Mouse (Mus musculus): Measurements from ENCODE around the gene Slc16a7. TPM values are rescaled to one million over a fixed set of nuclear protein-coding genes. Genes with fewer than 3 reads are reported as not detected.

Slc16a7 gene
- polyA plus RNA-seq, 1 experiment from 2014 or later = 10.1 TPM

DNA sequence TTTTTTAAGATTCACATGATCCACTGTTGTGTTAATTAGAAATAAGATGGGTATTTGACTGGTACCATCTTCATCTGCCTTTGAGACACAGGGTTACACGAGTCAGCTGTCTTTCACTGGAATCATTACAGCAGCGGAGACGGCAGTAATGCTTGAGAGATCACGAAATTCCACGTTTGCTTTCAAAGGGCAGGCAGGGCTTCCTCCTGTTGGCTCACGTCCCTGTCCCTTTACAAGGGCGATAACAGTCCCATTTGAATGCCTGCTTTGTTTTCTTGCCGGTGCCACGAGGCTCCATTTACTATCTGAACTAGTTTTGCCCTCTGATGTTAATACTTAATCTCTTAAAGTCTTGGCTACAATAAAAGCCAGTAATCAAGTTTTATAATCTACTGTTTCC lies 123.4 kb downstream of the Slc16a7 start:
- Histone ChIP-seq H3K27ac (no peak overlapping the region), H3K4me1 (no peaks in the 10 kb centered on the region), H3K4me2 (no peak overlapping the region), H3K36me3 (no peaks in the 10 kb centered on the region), H3K9me3 (no peaks in the 10 kb centered on the region), H3K27me3 (replicated peaks) (no peaks in the 10 kb centered on the region), H3K9ac (no peak overlapping the region), H3K4me3 (replicated peaks) (no peak overlapping the region)
- WGBS = 45% methylated on average over 9 of the region's 9 CpGs
- no peak for ATAC-seq (ENCODE audit: insufficient read depth, low FRiP score, low read depth)

DNA sequence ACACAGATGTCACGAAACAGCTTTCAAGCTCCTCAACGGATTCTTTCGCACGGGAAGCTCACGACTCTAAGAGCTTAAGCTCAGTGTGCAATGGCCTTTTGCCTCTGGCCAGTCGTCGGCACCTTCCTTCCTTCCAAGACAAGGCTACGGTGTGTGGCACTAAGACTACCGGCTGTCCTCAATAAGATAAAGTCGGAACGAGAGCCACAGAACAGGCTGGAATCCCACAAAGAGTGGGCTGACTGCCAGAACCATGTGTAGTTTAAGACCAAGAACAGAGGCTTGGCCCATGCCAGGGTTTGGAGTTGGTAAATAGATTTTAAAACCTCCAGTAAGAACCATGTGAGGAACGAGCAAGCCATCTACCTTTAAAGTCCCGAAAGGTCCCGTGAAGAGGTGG lies 123.8 kb downstream of the Slc16a7 start:
- Histone ChIP-seq H3K27me3 (replicated peaks) (no peaks in the 10 kb centered on the region), H3K9me3 (no peaks in the 10 kb centered on the region), H3K4me2 (no peak overlapping the region), H3K9ac (no peak overlapping the region), H3K4me1 (no peaks in the 10 kb centered on the region), H3K27ac (no peak overlapping the region), H3K4me3 (replicated peaks) (no peak overlapping the region), H3K36me3 (no peaks in the 10 kb centered on the region)
- ATAC-seq (ENCODE audit: insufficient read depth, low FRiP score, low read depth) = no peak
- 76% methylated on average over 14 of the region's 14 CpGs for WGBS

DNA sequence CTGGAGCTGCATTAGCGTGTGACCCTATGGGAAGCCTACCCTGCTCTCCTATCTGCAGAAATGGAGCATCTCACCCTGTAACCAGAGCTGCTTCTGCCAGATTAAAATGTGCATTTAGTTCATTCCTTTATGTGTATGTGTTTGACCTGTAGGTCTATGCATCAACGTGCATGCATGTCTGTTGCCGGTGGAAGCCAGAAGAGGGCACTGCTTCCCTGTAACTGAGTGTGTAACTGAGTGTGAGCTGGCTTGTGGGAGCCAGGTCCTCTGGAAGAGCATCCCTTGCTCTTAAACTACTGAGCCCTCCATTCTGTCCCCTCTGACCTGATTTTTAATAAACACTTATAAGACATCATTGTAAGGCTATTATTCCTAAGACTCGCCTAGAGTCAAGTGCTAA lies 124.3 kb downstream of the Slc16a7 start:
- Histone ChIP-seq H3K9ac (no peak overlapping the region), H3K4me1 (no peaks in the 10 kb centered on the region), H3K27me3 (replicated peaks) (no peaks in the 10 kb centered on the region), H3K9me3 (no peaks in the 10 kb centered on the region), H3K4me2 (no peak overlapping the region), H3K36me3 (no peaks in the 10 kb centered on the region), H3K4me3 (replicated peaks) (no peak overlapping the region), H3K27ac (no peak overlapping the region)
- 56% methylated on average over 4 of the region's 4 CpGs for WGBS
- ATAC-seq (ENCODE audit: insufficient read depth, low FRiP score, low read depth) = no peak

DNA sequence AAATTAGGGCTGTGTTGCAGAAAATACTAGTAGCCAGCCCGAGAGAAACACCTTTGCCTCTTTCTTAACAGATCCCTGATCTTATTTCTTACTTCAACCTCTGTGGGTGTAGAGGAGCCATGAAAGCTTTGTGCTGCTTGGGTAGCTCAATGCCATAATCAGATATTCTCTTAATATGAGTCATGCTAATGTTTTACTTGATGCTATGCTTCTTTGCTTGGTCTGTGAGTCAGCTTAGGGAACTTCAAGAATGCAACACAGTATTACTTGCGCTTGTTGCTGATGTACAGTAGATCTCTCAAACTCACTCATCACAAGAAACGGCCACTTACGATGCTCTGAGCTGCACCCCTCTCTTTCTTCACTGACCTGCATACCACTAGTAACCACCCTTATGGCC lies 133.4 kb downstream of the Slc16a7 start:
- Histone ChIP-seq H3K4me3 (replicated peaks) (no peak overlapping the region), H3K27ac (no peak overlapping the region), H3K27me3 (replicated peaks) (no peaks in the 10 kb centered on the region), H3K4me2 (no peak overlapping the region), H3K9me3 (no peaks in the 10 kb centered on the region), H3K4me1 (no peaks in the 10 kb centered on the region), H3K36me3 (no peaks in the 10 kb centered on the region), H3K9ac (no peak overlapping the region)
- 91% methylated on average over 4 of the region's 4 CpGs for WGBS
- no peak for ATAC-seq (ENCODE audit: insufficient read depth, low FRiP score, low read depth)

DNA sequence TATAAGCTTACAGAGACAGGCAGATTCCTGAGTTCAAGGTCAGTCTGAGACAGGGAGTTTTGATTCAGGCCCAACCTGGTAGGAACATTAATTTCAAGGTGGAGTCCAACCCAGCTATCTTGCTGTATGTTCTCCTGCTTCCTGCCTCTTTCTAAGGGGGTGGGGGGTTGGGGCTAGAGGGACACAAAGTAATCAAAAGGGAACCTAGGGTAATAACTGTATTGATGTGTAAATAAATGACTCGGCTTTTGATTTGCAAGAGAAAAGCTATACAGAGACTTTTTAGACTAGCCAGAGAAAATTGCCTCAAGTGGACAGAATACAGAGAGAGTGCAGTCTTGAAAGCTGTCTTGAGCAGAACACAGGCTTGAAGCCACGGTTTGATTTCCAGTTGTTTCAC lies 174.7 kb downstream of the Slc16a7 start:
- H3K4me3 ChIP-seq (replicated peaks) = no peak overlapping the region
- no peak overlapping the region for H3K9ac ChIP-seq
- H3K27ac ChIP-seq = no peak overlapping the region
- H3K27me3 ChIP-seq (replicated peaks) = no peaks in the 10 kb centered on the region
- H3K36me3 ChIP-seq = no peaks in the 10 kb centered on the region
- no peak for ATAC-seq (ENCODE audit: insufficient read depth, low FRiP score, low read depth)
- H3K4me2 ChIP-seq = no peak overlapping the region
- no peaks in the 10 kb centered on the region for H3K9me3 ChIP-seq
- 65% methylated on average over 2 of the region's 2 CpGs for WGBS
- no peaks in the 10 kb centered on the region for H3K4me1 ChIP-seq

DNA sequence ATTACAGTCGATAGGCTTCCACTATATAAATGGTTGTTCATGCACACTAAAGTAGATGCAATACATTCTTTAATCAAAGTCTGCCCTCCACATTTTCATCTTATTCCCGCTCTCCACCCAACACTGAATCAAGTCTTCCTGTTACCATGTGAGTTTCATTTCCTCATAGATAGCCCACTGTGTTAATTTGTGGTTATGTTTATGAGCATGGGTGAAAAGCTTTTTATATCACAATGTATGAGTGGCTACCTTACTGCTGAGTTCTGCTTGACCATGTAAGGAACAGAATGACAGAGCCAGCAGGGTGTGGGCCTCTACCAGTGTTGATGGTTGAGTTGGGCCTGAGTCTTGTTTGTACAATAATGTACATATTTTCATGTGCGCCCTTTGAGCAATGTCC lies 175.5 kb downstream of the Slc16a7 start:
- no peaks in the 10 kb centered on the region for H3K9me3 ChIP-seq
- H3K4me1 ChIP-seq = no peaks in the 10 kb centered on the region
- no peak overlapping the region for H3K4me3 ChIP-seq (replicated peaks)
- no peak for ATAC-seq (ENCODE audit: insufficient read depth, low FRiP score, low read depth)
- no peaks in the 10 kb centered on the region for H3K36me3 ChIP-seq
- 90% methylated on average over 3 of the region's 3 CpGs for WGBS
- no peaks in the 10 kb centered on the region for H3K27me3 ChIP-seq (replicated peaks)
- H3K4me2 ChIP-seq = no peak overlapping the region
- H3K27ac ChIP-seq = no peak overlapping the region
- H3K9ac ChIP-seq = no peak overlapping the region

DNA sequence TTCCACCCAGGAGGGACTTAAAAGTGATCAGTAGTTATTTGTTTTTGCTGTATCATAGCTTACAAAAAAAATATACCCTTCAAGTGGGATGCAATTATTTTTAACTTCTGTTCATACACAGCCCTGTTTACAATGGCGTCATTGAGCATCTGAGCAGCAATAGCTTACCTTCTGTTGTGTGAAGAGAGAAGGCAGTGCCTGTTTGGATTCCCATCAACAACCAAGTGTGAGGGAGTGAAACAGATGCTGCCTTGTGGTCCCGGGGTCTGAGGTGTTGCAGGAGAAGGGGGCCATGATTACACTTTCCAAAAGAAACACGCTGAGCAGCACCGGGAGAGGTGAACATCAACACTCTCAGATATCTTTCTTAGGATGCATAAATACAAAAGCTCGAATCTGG lies 201.7 kb downstream of the Slc16a7 start:
- Histone ChIP-seq H3K27ac (no peak overlapping the region), H3K4me2 (no peak overlapping the region), H3K4me1 (no peaks in the 10 kb centered on the region), H3K4me3 (replicated peaks) (no peak overlapping the region), H3K36me3 (no peaks in the 10 kb centered on the region), H3K9ac (no peak overlapping the region), H3K27me3 (replicated peaks) (no peaks in the 10 kb centered on the region), H3K9me3 (no peaks in the 10 kb centered on the region)
- 48% methylated on average over 5 of the region's 5 CpGs for WGBS
- ATAC-seq (ENCODE audit: insufficient read depth, low FRiP score, low read depth) = no peak

DNA sequence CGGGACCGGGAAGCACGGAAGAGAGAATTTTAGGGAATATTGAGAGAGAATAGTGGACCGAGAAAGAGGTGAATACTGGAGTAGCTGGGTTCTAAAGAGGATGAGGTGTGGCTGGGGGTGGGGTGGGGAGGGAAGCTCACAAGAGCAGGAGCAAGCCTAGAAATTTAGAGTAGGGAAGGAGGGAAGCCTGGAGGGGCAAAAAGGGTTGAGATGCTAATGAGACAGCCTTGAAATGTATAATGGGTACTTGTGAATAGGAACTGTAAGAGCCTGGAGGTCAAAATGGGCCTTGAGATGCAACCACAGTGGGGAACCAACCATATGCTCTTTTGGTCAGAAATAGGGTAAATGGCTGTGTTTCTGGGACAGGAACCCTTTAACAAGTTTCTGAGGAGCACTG lies 203.9 kb downstream of the Slc16a7 start:
- Histone ChIP-seq H3K36me3 (no peaks in the 10 kb centered on the region), H3K27me3 (replicated peaks) (no peaks in the 10 kb centered on the region), H3K4me1 (no peaks in the 10 kb centered on the region), H3K4me2 (no peak overlapping the region), H3K4me3 (replicated peaks) (no peak overlapping the region), H3K9me3 (no peaks in the 10 kb centered on the region), H3K27ac (no peak overlapping the region), H3K9ac (no peak overlapping the region)
- WGBS = 90% methylated on average over 4 of the region's 4 CpGs
- ATAC-seq (ENCODE audit: insufficient read depth, low FRiP score, low read depth) = no peak

DNA sequence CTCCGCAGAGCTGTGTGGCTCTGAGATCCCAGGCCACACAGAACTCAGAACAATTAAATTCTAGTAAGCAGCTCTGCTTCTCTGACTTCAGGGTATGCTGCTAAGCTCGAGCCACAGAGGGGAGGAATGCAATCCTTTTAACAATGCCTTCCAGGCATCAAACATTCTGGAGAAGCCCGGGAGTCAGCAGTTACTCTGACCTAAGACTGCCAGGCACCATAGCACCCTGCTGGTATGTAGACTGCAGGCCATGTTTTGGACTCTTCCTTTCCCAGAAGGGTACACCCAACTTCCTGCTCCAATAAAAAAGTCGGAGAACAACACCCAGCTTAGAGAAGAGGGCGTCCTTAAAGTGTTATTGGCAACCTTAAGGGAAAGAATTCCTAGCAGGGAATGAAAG lies 205.1 kb downstream of the Slc16a7 start:
- WGBS = 55% methylated on average over 5 of the region's 5 CpGs

DNA sequence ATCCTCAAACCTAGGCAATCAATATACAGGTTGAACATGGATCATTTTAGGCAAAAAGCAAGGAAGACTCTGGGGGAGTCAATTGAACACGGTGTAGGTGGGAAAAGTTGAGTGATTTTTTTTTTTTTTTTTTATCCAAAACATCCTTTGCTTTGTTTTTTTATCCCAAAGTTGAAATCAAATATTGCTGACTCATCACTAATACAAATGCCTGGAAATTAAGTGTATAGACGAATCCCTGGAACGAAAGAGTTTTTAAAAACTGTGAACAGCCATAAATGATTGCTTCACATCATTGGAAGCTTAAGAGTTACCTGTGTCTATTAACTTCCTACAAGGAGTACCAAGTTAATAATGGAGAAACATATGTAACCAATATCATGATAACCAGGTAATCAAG lies 206.7 kb downstream of the Slc16a7 start:
- H3K4me3 ChIP-seq (replicated peaks) = no peak overlapping the region
- H3K27ac ChIP-seq = no peak overlapping the region
- no peaks in the 10 kb centered on the region for H3K27me3 ChIP-seq (replicated peaks)
- H3K9ac ChIP-seq = no peak overlapping the region
- no peaks in the 10 kb centered on the region for H3K4me1 ChIP-seq
- no peak for ATAC-seq (ENCODE audit: insufficient read depth, low FRiP score, low read depth)
- H3K36me3 ChIP-seq = no peaks in the 10 kb centered on the region
- H3K4me2 ChIP-seq = no peak overlapping the region
- WGBS = 90% methylated on average over 3 of the region's 3 CpGs
- no peaks in the 10 kb centered on the region for H3K9me3 ChIP-seq

More for the DNA sequence above, 205.1 kb downstream of the Slc16a7 start:
- H3K4me3 ChIP-seq (replicated peaks) = no peak overlapping the region
- H3K9me3 ChIP-seq = no peaks in the 10 kb centered on the region
- H3K27ac ChIP-seq = no peak overlapping the region
- ATAC-seq (ENCODE audit: insufficient read depth, low FRiP score, low read depth) = no peak
- no peak overlapping the region for H3K4me2 ChIP-seq
- H3K9ac ChIP-seq = no peak overlapping the region
- H3K27me3 ChIP-seq (replicated peaks) = no peaks in the 10 kb centered on the region
- no peaks in the 10 kb centered on the region for H3K4me1 ChIP-seq
- H3K36me3 ChIP-seq = no peaks in the 10 kb centered on the region

DNA sequence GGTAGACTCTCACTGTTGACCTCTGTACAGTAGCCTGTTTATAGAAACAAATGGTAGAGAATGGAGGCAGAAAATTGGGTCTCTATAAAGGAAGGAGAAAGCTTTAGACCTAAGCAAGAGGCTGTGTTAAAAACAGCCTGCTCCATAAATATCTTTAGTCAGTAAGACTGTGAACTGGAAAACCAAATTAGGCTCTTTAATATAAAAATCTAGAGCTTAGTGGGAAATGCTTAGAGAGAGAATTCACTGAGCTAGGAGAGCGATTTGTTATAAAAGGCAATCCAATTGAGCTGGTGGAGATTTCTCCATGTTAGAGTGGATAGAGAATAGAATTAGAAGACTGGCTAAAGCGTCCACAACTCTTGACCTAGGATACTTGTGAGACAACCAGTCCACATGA lies 211.5 kb downstream of the Slc16a7 start:
- Histone ChIP-seq H3K36me3 (no peaks in the 10 kb centered on the region), H3K4me2 (no peak overlapping the region), H3K9me3 (no peaks in the 10 kb centered on the region), H3K4me3 (replicated peaks) (no peak overlapping the region), H3K27me3 (replicated peaks) (no peaks in the 10 kb centered on the region), H3K4me1 (no peaks in the 10 kb centered on the region), H3K9ac (no peak overlapping the region), H3K27ac (no peak overlapping the region)
- no peak for ATAC-seq (ENCODE audit: insufficient read depth, low FRiP score, low read depth)
- 87% methylated on average over 2 of the region's 2 CpGs for WGBS

DNA sequence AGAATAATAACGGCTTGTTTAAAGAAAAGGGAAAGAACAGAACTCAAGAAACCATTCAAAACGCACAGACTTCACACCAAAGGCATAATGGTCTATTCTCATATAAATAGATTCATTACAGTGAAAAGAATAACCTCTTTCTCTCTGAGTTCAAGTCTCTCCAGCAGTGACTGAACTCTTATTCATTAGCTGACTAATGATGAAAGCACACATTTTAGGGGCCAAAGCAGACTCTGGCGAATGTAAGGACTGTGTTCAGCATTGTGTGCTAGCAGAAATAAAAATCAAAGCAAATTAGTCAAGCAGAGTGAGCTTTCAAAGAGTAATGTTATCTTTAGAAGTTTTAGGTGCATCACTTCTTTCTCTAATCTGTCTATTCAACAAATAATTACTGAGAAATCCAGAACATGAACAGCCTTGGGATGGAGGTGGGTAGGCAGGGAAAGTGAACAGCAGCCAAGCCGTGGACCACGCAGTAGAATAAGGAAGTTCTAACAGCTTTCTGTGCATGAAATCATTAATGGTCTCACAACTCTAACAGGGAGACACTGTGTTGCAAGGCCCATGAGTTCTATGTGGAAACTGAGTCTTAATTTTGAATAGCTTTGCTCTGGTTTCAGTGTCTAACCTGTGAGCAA lies 214.1 kb downstream of the Slc16a7 start:
- ATAC-seq (ENCODE audit: insufficient read depth, low FRiP score, low read depth) = no peak
- no peaks in the 10 kb centered on the region for H3K27me3 ChIP-seq (replicated peaks)
- no peaks in the 10 kb centered on the region for H3K4me1 ChIP-seq
- H3K4me3 ChIP-seq (replicated peaks) = no peak overlapping the region
- H3K36me3 ChIP-seq = no peaks in the 10 kb centered on the region
- no peak overlapping the region for H3K27ac ChIP-seq
- H3K9me3 ChIP-seq = no peaks in the 10 kb centered on the region
- H3K9ac ChIP-seq = no peak overlapping the region
- WGBS = 75% methylated on average over 5 of the region's 5 CpGs
- H3K4me2 ChIP-seq = no peak overlapping the region

DNA sequence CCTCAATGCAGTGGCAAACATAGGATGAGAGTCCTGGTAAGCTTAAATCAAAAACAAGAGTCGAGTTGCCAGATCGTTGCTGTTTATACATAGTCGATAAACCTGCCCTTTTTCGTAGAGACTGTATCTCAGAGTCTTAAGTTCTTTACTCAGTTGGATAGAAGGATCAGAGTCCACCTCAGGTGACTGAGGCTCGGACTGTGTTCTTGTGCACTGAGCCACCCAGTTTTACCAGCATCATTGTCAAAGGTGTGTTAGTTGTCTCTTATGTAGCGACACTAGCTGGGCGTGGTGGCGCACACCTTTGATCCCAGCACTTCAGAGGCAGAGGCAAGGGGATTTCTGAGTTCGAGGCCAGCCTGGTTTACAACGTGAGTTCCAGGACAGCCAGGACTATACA lies 217.6 kb downstream of the Slc16a7 start:
- H3K36me3 ChIP-seq = no peaks in the 10 kb centered on the region
- 82% methylated on average over 10 of the region's 10 CpGs for WGBS
- no peak overlapping the region for H3K4me2 ChIP-seq
- no peaks in the 10 kb centered on the region for H3K9me3 ChIP-seq
- no peak for ATAC-seq (ENCODE audit: insufficient read depth, low FRiP score, low read depth)
- no peak overlapping the region for H3K9ac ChIP-seq
- H3K4me3 ChIP-seq (replicated peaks) = no peak overlapping the region
- no peaks in the 10 kb centered on the region for H3K27me3 ChIP-seq (replicated peaks)
- no peak overlapping the region for H3K27ac ChIP-seq
- H3K4me1 ChIP-seq = no peaks in the 10 kb centered on the region
